Mouse (Mus musculus): ENCODE measurements at regions not wholly inside any gene's neighbourhood (a gene's known extent, or its start where the extent isn't known, plus 50 kb on each side); places are given as distances from the start of the nearest gene placed in this dataset.

- peak in 1 of 2 experiments; percentile 12 for DNase-seq (ENCODE audit: low spot score in 2 of 2)
Observed at GRCm38 (mm10) chr5:111944273-111944971, 210.7 kb downstream of the Gm26897 start.

- DNase-seq (ENCODE audit: low spot score in 2 of 2): no peak
Observed at GRCm38 (mm10) chr5:111944972-111945285, 211.2 kb downstream of the Gm26897 start.

GRCm38 (mm10) chr5:111946281-111946680 lies 212.6 kb downstream of the Gm26897 start:
- DNase-seq (ENCODE audit: low spot score in 2 of 2): no peak

- no peak for DNase-seq (ENCODE audit: low spot score in 2 of 2)
Observed at GRCm38 (mm10) chr5:111957698-111958097, 224.0 kb downstream of the Gm26897 start.

GRCm38 (mm10) chr5:111958226-111958625 lies 224.5 kb downstream of the Gm26897 start:
- DNase-seq (ENCODE audit: low spot score in 2 of 2): no peak

GRCm38 (mm10) chr5:111965311-111965710 lies 231.6 kb downstream of the Gm26897 start:
- DNase-seq (ENCODE audit: low spot score in 2 of 2): no peak

- DNase-seq (ENCODE audit: low spot score in 2 of 2): no peak
Observed at GRCm38 (mm10) chr5:111968121-111968520, 234.4 kb downstream of the Gm26897 start.

GRCm38 (mm10) chr5:111968701-111969100 lies 235.0 kb downstream of the Gm26897 start:
- no peak for DNase-seq (ENCODE audit: low spot score in 2 of 2)

- no peak for DNase-seq (ENCODE audit: low spot score in 2 of 2)
Observed at GRCm38 (mm10) chr5:111971193-111971592, 237.5 kb downstream of the Gm26897 start.

GRCm38 (mm10) chr5:111971952-111972351 lies 238.2 kb downstream of the Gm26897 start:
- no peak for DNase-seq (ENCODE audit: low spot score in 2 of 2)

GRCm38 (mm10) chr5:111975686-111976085 lies 242.0 kb downstream of the Gm26897 start:
- DNase-seq (ENCODE audit: low spot score in 2 of 2): no peak

GRCm38 (mm10) chr5:111979601-111980000 lies 245.9 kb downstream of the Gm26897 start:
- no peak for DNase-seq (ENCODE audit: low spot score in 2 of 2)

GRCm38 (mm10) chr5:111982106-111982505 lies 248.4 kb downstream of the Gm26897 start:
- DNase-seq (ENCODE audit: low spot score in 2 of 2): no peak

GRCm38 (mm10) chr5:111985997-111986396 lies 252.3 kb downstream of the Gm26897 start:
- DNase-seq (ENCODE audit: low spot score in 2 of 2): no peak

GRCm38 (mm10) chr5:111987036-111987435 lies 253.3 kb downstream of the Gm26897 start:
- DNase-seq (ENCODE audit: low spot score in 2 of 2): no peak

- DNase-seq (ENCODE audit: low spot score in 2 of 2): no peak
Observed at GRCm38 (mm10) chr5:111991805-111992204, 258.1 kb downstream of the Gm26897 start.

GRCm38 (mm10) chr5:111993221-111993620 lies 259.1 kb downstream of the Cryba4 start:
- no peak for DNase-seq (ENCODE audit: low spot score in 2 of 2)

GRCm38 (mm10) chr5:111993930-111994329 lies 258.4 kb downstream of the Cryba4 start:
- DNase-seq (ENCODE audit: low spot score in 2 of 2): no peak

GRCm38 (mm10) chr5:111996806-111997205 lies 255.5 kb downstream of the Cryba4 start:
- DNase-seq (ENCODE audit: low spot score in 2 of 2): no peak

- no peak for DNase-seq (ENCODE audit: low spot score in 2 of 2)
Observed at GRCm38 (mm10) chr5:112001742-112002701, 250.3 kb downstream of the Cryba4 start.

GRCm38 (mm10) chr5:112002856-112003660 lies 249.3 kb downstream of the Cryba4 start:
- DNase-seq (ENCODE audit: low spot score in 2 of 2): no peak

GRCm38 (mm10) chr5:112004041-112004440 lies 248.3 kb downstream of the Cryba4 start:
- no peak for DNase-seq (ENCODE audit: low spot score in 2 of 2)
